Mouse (Mus musculus) megakaryocyte, embryonic 14.5 days (primary cell): ENCODE measurements around the gene Got2.

Source experiments
- FLI1 ChIP-seq: IDR thresholded peaks from 2 replicates; pipeline ENCODE4 v1.6.1; 2012; ENCODE audit warnings: low read length, inconsistent platforms, mixed read lengths
- GATA1 ChIP-seq: IDR thresholded peaks from 3 replicates; pipeline ENCODE4 v1.6.1; 2012; ENCODE audit warnings: mixed read lengths, low read length, inconsistent platforms, borderline replicate concordance

GRCm38 (mm10) chr8:95845026-95845425 lies 43.3 kb downstream of the Got2 start:
- TF ChIP-seq GATA1: no peak
- TF ChIP-seq FLI1: no peak
